Mouse (Mus musculus) macrophage (primary cell): Measurements from ENCODE around the gene Cdk7. TPM values are rescaled to one million over a fixed set of nuclear protein-coding genes. Genes with fewer than 3 reads are reported as not detected.

Experiments
- H3K27ac ChIP-seq: fragments of 350-480 bp; formaldehyde crosslinking; 2 replicates; pipeline ENCODE4 v1.9.0; 2021
- H3K36me3 ChIP-seq: fragments of 350-480 bp; formaldehyde crosslinking; 2 replicates; pipeline ENCODE4 v1.9.0; 2021; ENCODE audit errors: inconsistent target
- H3K4me3 ChIP-seq: fragments of 350-480 bp; formaldehyde crosslinking; 2 replicates; pipeline ENCODE4 v1.9.0; 2021; ENCODE audit errors: inconsistent target
- H3K79me2 ChIP-seq: fragments of 350-480 bp; formaldehyde crosslinking; 2 replicates; pipeline ENCODE4 v1.9.0; 2021; ENCODE audit errors: inconsistent target
- WGBS: methylation state at CpG from one replicate; pipeline ENCODE4 v1.1.7; 2026; ENCODE audit warnings: inconsistent platforms; ENCODE audit not compliant: missing documents; 5-methylcytosine and 5-hydroxymethylcytosine counted together
- polyA plus RNA-seq: library from polyadenylated mRNA; stranded (reverse); fragments of 250-400 nt; gene quantifications from 3 replicates; pipeline ENCODE4 v1.2.4, GENCODE M21; 2018; ENCODE audit warnings: inconsistent platforms
- total RNA-seq, 78 experiments: library from RNA; depleted of rRNA; stranded (reverse); fragments of 250-400 nt; gene quantifications; 1 replicate in 9 of 78; 2 replicates in 24 of 78; 3 replicates in 43 of 78; 4 replicates in 2 of 78; pipeline ENCODE4 v1.2.4; 2018; ENCODE audit warnings: inconsistent platforms in 56 of 78

Cdk7 gene
- total RNA-seq (2018; cell fraction: chromatin; rRNA removed): 100 to 1,000 TPM in 3 of 26 experiments, 10 to 100 TPM in 23; 19.1 to 114 (median 72.1) TPM
- total RNA-seq (2018; cell fraction: cytosol; rRNA removed): 10 to 100 TPM; 11.1 to 25.5 (median 18.9) TPM
- total RNA-seq (2018; cell fraction: nucleus; rRNA removed): 10 to 100 TPM; 19.4 to 70.0 (median 37.2) TPM
- polyA plus RNA-seq: 15.2 to 26.0 TPM (median 24.2 TPM) in 3 replicates

- Histone ChIP-seq H3K27ac (peak within 1 kb of the TSS; percentile 66), H3K4me3 (peak within 1 kb of the TSS; percentile 97), H3K79me2 (peaks cover 49% of the 10 kb centered on the region), H3K36me3 (peaks cover 14% of the 10 kb centered on the region; the same call in 1 of the 2 replicates)
- WGBS: 0% methylated on average over 19 of the region's 19 CpGs
These were observed at the start of gene Cdk7 for GRCm38 (mm10) chr13:100730861-100731176. TSS of gene Cdk7 (minus strand) at chr13:100730939.

GRCm38 (mm10) chr13:100777491-100777890 is 46.8 kb upstream of the Cdk7 start:
- 85% methylated on average over 3 of the region's 3 CpGs for WGBS
- Histone ChIP-seq H3K27ac (no peak overlapping the region), H3K36me3 (no peaks in the 10 kb centered on the region), H3K79me2 (peaks cover 12% of the 10 kb centered on the region), H3K4me3 (no peak overlapping the region)

- Histone ChIP-seq H3K36me3 (no peaks in the 10 kb centered on the region), H3K79me2 (peaks cover 8% of the 10 kb centered on the region), H3K4me3 (no peak overlapping the region), H3K27ac (no peak overlapping the region)
- WGBS: 79% methylated on average over 6 of the region's 6 CpGs
These were observed 46.0 kb upstream of the Cdk7 start for GRCm38 (mm10) chr13:100776710-100777109.

GRCm38 (mm10) chr13:100776056-100776419 is 45.3 kb upstream of the Cdk7 start:
- WGBS: 6% methylated on average over 8 of the region's 8 CpGs
- H3K36me3 ChIP-seq: no peaks in the 10 kb centered on the region
- H3K4me3 ChIP-seq: peak overlapping the region; percentile 82
- no peak overlapping the region for H3K27ac ChIP-seq
- peaks cover 8% of the 10 kb centered on the region for H3K79me2 ChIP-seq

- 0 out of 2 replicates have a peak, but pooled peaks cover 4% of the 10 kb centered on the region for H3K36me3 ChIP-seq
- H3K27ac ChIP-seq: 0 out of 2 replicates have a peak within 1 kb of the TSS, but pooled peaks have one; percentile 25
- under 1% methylated on average over 43 of the region's 46 CpGs for WGBS
- H3K4me3 ChIP-seq: peak within 1 kb of the TSS; percentile 82
- H3K79me2 ChIP-seq: peaks cover 8% of the 10 kb centered on the region
These were observed 44.7 kb upstream of the Cdk7 start, which contains the start of gene Cenph for GRCm38 (mm10) chr13:100775252-100776055. TSS of gene Cenph (minus strand) at chr13:100775899.

- Histone ChIP-seq H3K27ac (no peak overlapping the region), H3K36me3 (0 out of 2 replicates have a peak, but pooled peaks cover 4% of the 10 kb centered on the region), H3K79me2 (peaks cover 8% of the 10 kb centered on the region), H3K4me3 (peak overlapping the region; percentile 82)
These were observed 44.0 kb upstream of the Cdk7 start for GRCm38 (mm10) chr13:100774704-100775103.

DNA sequence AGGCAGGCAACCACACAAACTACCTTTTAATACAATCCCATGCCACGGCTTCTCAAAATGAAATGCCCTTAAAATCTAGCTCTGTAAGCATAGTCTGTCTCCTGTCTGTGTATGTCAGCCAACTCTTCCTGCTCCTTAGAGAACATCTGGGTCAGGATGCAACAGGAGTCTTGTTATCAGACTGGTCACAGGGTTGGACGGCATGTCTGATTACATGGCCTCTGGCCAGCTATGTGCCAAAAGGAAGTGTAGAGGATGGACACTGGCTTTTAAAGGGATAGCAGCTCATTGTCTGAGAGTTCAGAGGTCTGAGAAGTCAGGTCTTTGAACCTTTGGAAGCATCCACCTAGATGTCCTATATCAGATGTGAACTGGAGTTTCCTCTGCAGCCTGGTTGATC is 24.6 kb upstream of the Cdk7 start:
- Histone ChIP-seq H3K36me3 (no peaks in the 10 kb centered on the region), H3K79me2 (no peaks in the 10 kb centered on the region), H3K27ac (no peak overlapping the region), H3K4me3 (no peak overlapping the region)
- WGBS: 94% methylated on average over 2 of the region's 2 CpGs

- no peak overlapping the region for H3K4me3 ChIP-seq
- 100% methylated on average over 4 of the region's 4 CpGs for WGBS
- H3K27ac ChIP-seq: no peak overlapping the region
- no peaks in the 10 kb centered on the region for H3K36me3 ChIP-seq
- H3K79me2 ChIP-seq: no peaks in the 10 kb centered on the region
These were observed 23.4 kb upstream of the Cdk7 start for GRCm38 (mm10) chr13:100754186-100754585.

- no peaks in the 10 kb centered on the region for H3K79me2 ChIP-seq
- no peak overlapping the region for H3K4me3 ChIP-seq
- no peaks in the 10 kb centered on the region for H3K36me3 ChIP-seq
- H3K27ac ChIP-seq: no peak overlapping the region
- 91% methylated on average over 5 of the region's 6 CpGs for WGBS
These were observed 22.3 kb upstream of the Cdk7 start for GRCm38 (mm10) chr13:100753011-100753410.

- Histone ChIP-seq H3K79me2 (no peaks in the 10 kb centered on the region), H3K36me3 (no peaks in the 10 kb centered on the region), H3K4me3 (no peak overlapping the region), H3K27ac (no peak overlapping the region)
- WGBS: 85% methylated on average over 8 of the region's 8 CpGs
These were observed 21.8 kb upstream of the Cdk7 start for GRCm38 (mm10) chr13:100752529-100752928.

DNA sequence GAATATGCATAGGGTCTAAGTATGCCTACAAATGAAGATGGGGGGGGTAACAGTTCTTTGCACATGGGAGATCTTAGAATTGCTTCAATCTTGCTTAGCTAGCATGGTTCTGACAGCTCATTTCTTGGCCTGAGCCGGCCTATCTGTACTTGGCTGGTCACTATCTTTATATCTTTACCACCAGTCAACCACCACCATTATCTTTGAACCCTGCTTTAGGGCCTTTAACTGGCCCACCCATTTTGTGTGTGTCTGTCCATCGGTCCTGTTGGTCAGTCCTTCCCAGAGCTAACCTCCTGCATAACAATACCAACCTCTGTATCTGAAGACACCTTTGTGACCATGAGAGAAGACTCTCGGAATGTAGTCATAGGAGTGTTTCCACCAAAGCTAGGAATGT is 20.7 kb upstream of the Cdk7 start:
- WGBS: 85% methylated on average over 3 of the region's 3 CpGs
- no peaks in the 10 kb centered on the region for H3K36me3 ChIP-seq
- H3K4me3 ChIP-seq: no peak overlapping the region
- no peak overlapping the region for H3K27ac ChIP-seq
- no peaks in the 10 kb centered on the region for H3K79me2 ChIP-seq

DNA sequence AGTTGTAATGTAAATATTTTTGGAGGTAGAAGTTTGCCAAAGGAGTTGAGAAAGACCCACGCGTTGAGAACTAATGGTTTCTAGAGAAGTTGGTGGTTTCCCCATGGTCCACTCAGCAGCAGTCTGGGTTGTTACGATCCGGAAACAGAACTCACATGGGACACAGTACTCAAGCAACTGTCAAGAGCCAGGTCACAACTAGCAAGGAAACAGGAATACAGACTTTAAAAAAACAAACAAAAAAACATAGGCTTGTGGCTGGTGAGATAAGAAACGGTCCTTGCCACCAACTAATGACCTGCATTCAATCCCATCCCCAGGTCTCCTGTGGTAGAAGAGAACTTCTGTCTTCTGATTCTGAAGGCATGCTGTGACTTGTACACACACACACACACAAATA is 20.1 kb upstream of the Cdk7 start:
- Histone ChIP-seq H3K36me3 (no peaks in the 10 kb centered on the region), H3K27ac (no peak overlapping the region), H3K79me2 (no peaks in the 10 kb centered on the region), H3K4me3 (no peak overlapping the region)
- WGBS: 15% methylated on average over 5 of the region's 5 CpGs

DNA sequence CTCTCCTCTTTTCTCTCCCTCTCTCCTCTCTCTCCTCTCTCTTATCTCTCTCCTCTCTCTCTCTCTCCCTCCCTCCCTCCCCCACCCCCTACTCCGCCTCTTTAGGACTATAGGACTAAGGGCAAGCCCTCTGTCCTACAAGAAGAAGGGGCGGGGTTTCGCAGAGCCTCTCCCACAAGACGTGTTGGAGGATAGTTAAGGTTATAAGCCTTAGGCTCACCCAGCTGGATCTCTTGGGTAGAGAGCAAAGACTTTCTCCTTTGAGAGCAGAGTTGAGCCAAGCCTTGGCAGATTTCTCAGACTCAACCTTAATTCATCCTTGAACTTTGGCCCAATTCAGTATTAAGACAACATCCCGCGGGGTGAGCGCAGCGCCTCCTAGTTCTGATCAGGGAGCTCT is 17.9 kb upstream of the Cdk7 start:
- H3K4me3 ChIP-seq: no peak overlapping the region
- H3K79me2 ChIP-seq: peaks cover 3% of the 10 kb centered on the region
- no peak overlapping the region for H3K27ac ChIP-seq
- no peaks in the 10 kb centered on the region for H3K36me3 ChIP-seq
- WGBS: 94% methylated on average over 6 of the region's 8 CpGs

DNA sequence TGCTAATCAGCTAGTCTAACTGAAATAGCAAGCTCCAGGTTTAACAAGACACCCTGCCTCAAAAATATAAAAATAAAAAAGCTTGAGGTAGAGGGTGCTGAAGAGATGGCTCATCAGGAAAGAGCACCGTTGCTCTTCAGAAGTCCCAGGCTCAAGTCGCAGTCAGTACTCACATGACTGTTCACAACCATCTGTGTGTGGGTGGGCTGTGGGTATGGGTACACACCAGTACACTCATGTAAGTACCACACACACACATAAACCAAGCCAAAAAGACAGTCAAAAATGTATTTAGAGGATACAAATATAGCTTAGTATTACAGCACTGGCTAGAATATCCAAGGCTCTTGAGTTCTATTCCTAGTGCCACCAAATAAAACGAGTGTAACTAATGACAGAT is 15.4 kb upstream of the Cdk7 start:
- no peaks in the 10 kb centered on the region for H3K36me3 ChIP-seq
- WGBS: 100% methylated on average over 3 of the region's 3 CpGs
- H3K27ac ChIP-seq: no peak overlapping the region
- peaks cover 29% of the 10 kb centered on the region for H3K79me2 ChIP-seq
- no peak overlapping the region for H3K4me3 ChIP-seq

- no peaks in the 10 kb centered on the region for H3K36me3 ChIP-seq
These were observed 13.5 kb upstream of the Cdk7 start, which contains the start of gene Mrps36 for GRCm38 (mm10) chr13:100744036-100744744. TSS of gene Mrps36 (minus strand) at chr13:100744659.

More at GRCm38 (mm10) chr13:100744036-100744744, 13.5 kb upstream of the Cdk7 start, which contains the start of gene Mrps36:
- 0% methylated on average over 47 of the region's 52 CpGs for WGBS
- H3K79me2 ChIP-seq: peaks cover 42% of the 10 kb centered on the region
- H3K27ac ChIP-seq: peak within 1 kb of the TSS; percentile 65
- peak within 1 kb of the TSS; percentile 57 for H3K4me3 ChIP-seq
